Mouse (Mus musculus) erythroblast, embryonic 14.5 days (primary cell): Measurements from ENCODE around the gene Azi2. TPM values are rescaled to one million over a fixed set of nuclear protein-coding genes. Genes with fewer than 3 reads are reported as not detected.

Experiments used
- H3K27me3 ChIP-seq: 2 replicates; pipeline ENCODE4 v1.6.1; 2012; ENCODE audit warnings: inconsistent platforms; ENCODE audit not compliant: control insufficient read depth
- H3K36me3 ChIP-seq: 2 replicates; pipeline ENCODE4 v1.6.1; 2012; ENCODE audit warnings: mild to moderate bottlenecking, inconsistent platforms; ENCODE audit not compliant: control insufficient read depth
- H3K4me1 ChIP-seq: 2 replicates; pipeline ENCODE4 v1.6.1; 2012; ENCODE audit warnings: inconsistent platforms; ENCODE audit not compliant: control insufficient read depth
- H3K4me3 ChIP-seq: replicated peaks from 2 replicates; pipeline ENCODE3; 2012; ENCODE audit warnings: moderate library complexity, mild to moderate bottlenecking, inconsistent platforms
- H3K9me3 ChIP-seq: 2 replicates; pipeline ENCODE4 v1.6.1; 2012; ENCODE audit warnings: low read length, inconsistent platforms, mixed read lengths; ENCODE audit not compliant: control insufficient read depth
- GATA1 ChIP-seq: IDR thresholded peaks from 2 replicates; pipeline ENCODE4 v1.6.1; 2012; ENCODE audit warnings: low read length, inconsistent platforms, mixed read lengths
- TAL1 ChIP-seq: IDR thresholded peaks from 3 replicates; pipeline ENCODE4 v1.6.1; 2012; ENCODE audit warnings: low read length, inconsistent platforms, mixed read lengths
- polyA plus RNA-seq: library from polyadenylated mRNA; stranded (reverse); fragments of >175 nt; gene quantifications from 2 replicates; pipeline ENCODE4 v1.2.3, GENCODE M21; 2012

Gene Azi2
- polyA plus RNA-seq, 1 experiment = 3.3 TPM

DNA sequence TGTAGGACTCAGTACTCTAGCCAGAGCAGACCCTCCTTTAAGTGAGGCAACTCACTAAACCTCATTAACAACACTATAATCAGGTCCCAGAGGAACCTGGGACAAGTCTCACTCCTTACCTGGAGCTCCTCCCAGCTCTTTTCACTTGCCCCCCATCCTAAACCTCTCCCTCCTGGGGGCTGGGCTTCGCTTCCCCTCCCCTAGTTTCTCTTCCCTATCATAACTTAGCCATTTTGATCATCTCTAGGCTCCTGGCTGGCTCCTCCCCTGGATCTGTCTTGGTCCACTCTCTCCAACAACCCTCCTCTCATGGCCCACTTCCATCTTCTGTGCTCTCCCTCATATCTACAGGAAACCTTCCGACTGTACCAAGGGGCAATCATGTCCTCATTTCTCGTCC is 31.0 kb downstream of the Azi2 start:
- no peak overlapping the region for H3K4me3 ChIP-seq
- peaks cover 28% of the 10 kb centered on the region for H3K4me1 ChIP-seq
- TF ChIP-seq TAL1 (no peak), GATA1 (no peak)
- H3K36me3 ChIP-seq = peaks cover 50% of the 10 kb centered on the region
- H3K27me3 ChIP-seq = no peaks in the 10 kb centered on the region
- no peaks in the 10 kb centered on the region for H3K9me3 ChIP-seq

DNA sequence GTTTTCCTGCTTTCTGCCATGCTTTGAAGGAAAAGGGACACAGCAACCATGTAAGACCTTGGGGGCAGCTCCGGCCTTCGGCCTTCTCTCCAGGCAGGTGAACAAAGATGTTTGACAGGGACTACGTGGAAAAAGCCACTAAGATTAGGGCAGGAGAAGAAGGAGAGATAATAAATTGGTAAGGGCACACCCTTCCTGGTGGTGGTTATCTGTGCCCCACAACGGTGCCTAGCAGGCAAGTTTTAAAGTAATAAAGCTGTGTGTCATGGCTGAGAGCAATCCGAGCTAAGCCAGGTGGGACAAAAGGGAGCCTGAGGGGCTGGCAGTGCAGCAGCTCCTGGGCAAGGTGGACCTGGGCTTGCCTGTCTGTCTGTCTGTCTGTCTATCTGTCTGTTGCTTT is 31.8 kb downstream of the Azi2 start:
- Histone ChIP-seq H3K4me1 (peaks cover 28% of the 10 kb centered on the region), H3K9me3 (no peaks in the 10 kb centered on the region), H3K36me3 (peaks cover 43% of the 10 kb centered on the region), H3K27me3 (no peaks in the 10 kb centered on the region), H3K4me3 (peak overlapping the region; percentile 31)
- TF ChIP-seq GATA1 = peak; percentile 61
- peak; percentile 35; the same call in 2 of the 3 replicates for TF ChIP-seq TAL1

DNA sequence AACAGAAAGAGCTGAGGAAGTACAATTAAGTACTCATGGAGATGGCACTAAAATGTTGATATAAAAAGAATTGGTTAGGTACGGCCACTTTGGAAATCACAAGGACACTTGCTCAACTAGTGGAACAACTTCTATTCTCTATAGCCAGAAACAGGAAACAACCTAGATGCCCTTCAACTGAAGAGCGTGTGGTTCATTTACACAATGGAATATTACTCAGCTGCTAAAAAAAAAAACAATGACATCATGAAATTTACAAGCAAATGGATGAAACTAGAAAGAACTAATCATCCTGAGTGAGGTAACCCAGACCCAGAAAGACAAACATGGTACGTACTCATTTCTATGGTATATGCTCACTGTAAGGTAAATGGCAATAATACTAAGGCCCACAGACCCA is 33.1 kb downstream of the Azi2 start:
- H3K4me1 ChIP-seq = peaks cover 28% of the 10 kb centered on the region
- H3K4me3 ChIP-seq = no peak overlapping the region
- H3K9me3 ChIP-seq = no peaks in the 10 kb centered on the region
- no peaks in the 10 kb centered on the region for H3K27me3 ChIP-seq
- no peak for TF ChIP-seq GATA1
- TF ChIP-seq TAL1 = no peak
- peaks cover 31% of the 10 kb centered on the region for H3K36me3 ChIP-seq

DNA sequence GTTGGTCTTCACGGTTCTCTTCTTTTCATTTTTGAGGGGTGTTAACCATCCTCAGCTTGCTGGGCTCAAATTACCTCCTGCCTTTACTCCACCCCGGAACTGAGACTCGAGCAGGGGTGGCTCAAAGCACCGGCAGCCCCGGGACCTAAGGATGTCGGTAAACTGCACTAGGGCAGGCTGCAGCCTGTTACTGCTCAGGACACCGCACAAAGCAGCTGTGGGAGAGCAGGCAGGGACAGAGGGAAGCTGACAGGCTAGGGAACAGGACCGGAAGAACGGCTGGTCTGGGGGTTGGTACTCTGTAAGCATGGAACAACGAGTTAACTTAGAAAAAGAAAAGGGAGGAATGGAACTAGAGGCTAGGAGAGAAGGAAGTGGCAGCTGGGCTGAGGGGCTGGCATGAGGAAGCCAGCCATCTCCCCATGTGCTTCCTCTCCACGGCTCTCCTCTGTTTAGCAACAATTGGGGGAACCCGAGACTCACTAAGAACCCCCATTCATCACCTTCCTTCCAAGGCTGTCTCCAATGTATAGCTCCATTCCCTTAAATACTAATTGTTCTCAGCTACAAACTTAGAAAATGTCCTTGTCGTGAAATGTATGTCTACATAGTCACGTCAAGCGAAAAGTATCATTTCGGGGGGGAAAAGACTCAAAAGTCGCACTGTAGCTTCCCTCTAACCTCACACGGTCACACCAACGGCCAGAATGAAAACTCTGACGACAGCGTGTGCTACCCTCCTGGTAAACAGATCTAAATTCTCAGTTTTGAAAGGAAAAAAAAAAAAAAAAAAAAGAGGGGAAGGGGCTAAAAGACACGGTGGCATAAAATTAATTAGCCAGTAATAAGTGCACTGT is 42.5 kb downstream of the Azi2 start:
- no peaks in the 10 kb centered on the region for H3K9me3 ChIP-seq
- H3K4me1 ChIP-seq = peaks cover 7% of the 10 kb centered on the region
- no peaks in the 10 kb centered on the region for H3K27me3 ChIP-seq
- no peak for TF ChIP-seq TAL1
- TF ChIP-seq GATA1 = no peak
- no peaks in the 10 kb centered on the region for H3K36me3 ChIP-seq
- peak overlapping the region; percentile 57 for H3K4me3 ChIP-seq

DNA sequence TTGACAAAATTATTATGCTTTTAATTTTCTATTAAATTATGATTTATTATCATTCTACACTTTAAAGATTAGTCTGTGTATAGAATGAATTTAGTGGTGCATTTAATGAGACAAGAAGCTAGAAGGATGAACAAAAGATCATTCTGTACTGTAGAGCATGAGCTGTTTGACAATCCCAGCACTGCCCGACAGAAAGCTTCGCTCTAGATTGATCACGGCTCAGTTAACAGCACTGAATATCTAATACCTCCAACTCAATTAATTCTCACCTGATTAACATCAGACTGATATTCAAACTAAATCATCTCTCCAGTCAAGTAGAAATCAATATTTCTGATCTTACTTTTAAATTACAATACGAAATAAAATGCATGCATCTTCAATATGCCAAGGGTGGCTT is 43.5 kb downstream of the Azi2 start:
- Histone ChIP-seq H3K27me3 (no peaks in the 10 kb centered on the region), H3K4me1 (peaks cover 7% of the 10 kb centered on the region), H3K4me3 (no peak overlapping the region), H3K9me3 (no peaks in the 10 kb centered on the region), H3K36me3 (no peaks in the 10 kb centered on the region)
- TF ChIP-seq TAL1 (no peak), GATA1 (no peak)

DNA sequence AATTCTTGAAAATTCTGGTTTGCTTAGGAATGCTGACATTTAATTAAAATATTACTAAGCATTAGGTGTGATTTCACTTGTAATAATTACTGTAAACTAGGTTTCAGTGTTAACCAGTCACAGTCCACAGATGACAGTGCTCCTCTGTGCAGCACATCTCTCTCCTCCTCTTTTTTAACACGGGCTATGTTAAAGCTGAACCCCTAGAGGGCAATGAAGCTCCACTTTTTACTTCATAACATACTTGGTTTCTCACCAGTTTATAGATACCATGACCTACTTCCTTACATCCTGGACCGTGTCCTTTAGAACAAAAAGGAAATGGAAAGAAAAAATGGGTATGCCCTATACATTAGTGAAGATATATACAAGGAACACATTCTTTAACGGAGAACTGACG is 59.1 kb downstream of the Azi2 start:
- no peaks in the 10 kb centered on the region for H3K27me3 ChIP-seq
- no peaks in the 10 kb centered on the region for H3K9me3 ChIP-seq
- no peaks in the 10 kb centered on the region for H3K36me3 ChIP-seq
- TF ChIP-seq TAL1 (no peak), GATA1 (no peak)
- H3K4me1 ChIP-seq = no peaks in the 10 kb centered on the region
- H3K4me3 ChIP-seq = no peak overlapping the region

DNA sequence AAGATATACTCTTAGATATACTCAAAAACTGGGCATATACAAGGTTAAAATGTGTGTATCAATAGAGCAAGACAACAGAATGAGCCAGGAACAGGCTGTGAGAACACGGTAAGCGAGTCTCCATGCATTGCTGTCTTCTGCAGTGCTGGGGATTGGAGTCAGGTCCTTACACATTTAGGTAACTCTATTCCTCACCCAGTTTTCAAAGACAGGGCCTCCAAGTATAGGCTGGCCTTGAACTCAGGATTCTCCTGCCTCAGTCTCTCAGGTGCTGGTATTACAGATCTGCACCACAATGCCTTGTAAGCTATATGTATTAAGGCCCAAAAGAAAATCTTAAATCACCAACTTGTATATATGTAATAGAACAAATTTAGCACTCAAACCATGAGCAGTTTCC is 60.2 kb downstream of the Azi2 start:
- TF ChIP-seq TAL1 = no peak
- no peak for TF ChIP-seq GATA1
- H3K27me3 ChIP-seq = no peaks in the 10 kb centered on the region
- no peaks in the 10 kb centered on the region for H3K36me3 ChIP-seq
- no peaks in the 10 kb centered on the region for H3K4me1 ChIP-seq
- H3K9me3 ChIP-seq = no peaks in the 10 kb centered on the region
- no peak overlapping the region for H3K4me3 ChIP-seq

DNA sequence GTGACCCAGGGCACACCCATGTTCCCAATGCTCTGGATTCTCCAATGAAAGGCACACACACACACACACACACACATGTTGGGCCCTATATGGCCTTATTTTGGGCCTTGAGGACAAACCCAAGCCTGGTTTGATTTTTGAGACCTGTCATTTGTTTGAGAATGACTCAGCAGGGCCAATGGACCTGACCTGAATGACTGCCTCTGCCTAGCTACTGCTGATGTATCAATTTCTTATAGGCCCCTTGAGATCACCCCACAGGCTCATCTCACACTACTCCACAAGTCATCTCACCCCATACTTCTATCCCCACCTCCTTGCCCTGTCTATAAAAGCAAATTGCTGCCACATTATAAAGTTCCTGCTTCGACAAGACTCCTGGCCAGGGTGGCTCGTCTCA is 61.5 kb downstream of the Azi2 start:
- no peak for TF ChIP-seq GATA1
- TF ChIP-seq TAL1 = no peak
- H3K9me3 ChIP-seq = no peaks in the 10 kb centered on the region
- no peaks in the 10 kb centered on the region for H3K4me1 ChIP-seq
- H3K4me3 ChIP-seq = no peak overlapping the region
- H3K27me3 ChIP-seq = no peaks in the 10 kb centered on the region
- no peaks in the 10 kb centered on the region for H3K36me3 ChIP-seq

DNA sequence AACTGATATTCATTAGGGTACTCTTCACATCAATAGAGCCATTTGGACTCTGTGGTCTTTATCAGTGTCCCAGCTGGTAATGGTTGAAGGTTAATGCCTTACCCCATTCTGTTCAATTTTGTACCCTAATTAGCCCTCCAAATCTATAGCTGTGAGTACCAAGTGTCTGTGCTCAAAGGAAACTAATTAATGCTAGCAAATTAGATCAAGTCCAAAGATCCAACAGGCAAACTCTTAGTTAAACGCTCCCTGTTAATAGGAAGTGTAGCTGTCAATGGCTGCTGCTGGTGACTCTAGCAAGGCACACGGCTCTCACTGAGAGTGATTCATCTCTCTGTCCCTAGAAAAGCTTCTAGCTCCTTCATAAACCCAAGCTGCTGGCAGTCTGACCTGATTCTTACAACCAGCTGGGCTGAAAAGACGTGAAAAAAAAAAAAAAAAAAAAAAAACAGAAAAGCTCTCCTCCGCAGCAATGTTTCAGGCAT is 68.3 kb downstream of the Azi2 start:
- no peak for TF ChIP-seq TAL1
- TF ChIP-seq GATA1 = no peak
- H3K36me3 ChIP-seq = no peaks in the 10 kb centered on the region
- no peaks in the 10 kb centered on the region for H3K27me3 ChIP-seq
- H3K4me1 ChIP-seq = no peaks in the 10 kb centered on the region
- H3K4me3 ChIP-seq = no peak overlapping the region
- H3K9me3 ChIP-seq = no peaks in the 10 kb centered on the region; the same call in 1 of the 2 replicates
